Mouse (Mus musculus) bone marrow macrophage, adult 2 months (primary cell): ENCODE data around the gene Manea. TPM values are rescaled to one million over a fixed set of nuclear protein-coding genes. Genes with fewer than 3 reads are reported as not detected.

Experiments
- H3K27ac ChIP-seq: 2 replicates; pipeline ENCODE4 v1.5.1; 2012; ENCODE audit warnings: low read depth, low read length; ENCODE audit not compliant: insufficient read depth
- H3K4me1 ChIP-seq: 2 replicates; pipeline ENCODE4 v1.6.1; 2012; ENCODE audit warnings: low read length; ENCODE audit not compliant: control insufficient read depth, insufficient read depth
- H3K4me3 ChIP-seq: 2 replicates; pipeline ENCODE4 v1.5.1; 2012; ENCODE audit warnings: mild to moderate bottlenecking, low read length, moderate library complexity; ENCODE audit not compliant: insufficient read depth
- CTCF ChIP-seq: IDR thresholded peaks from 2 replicates; pipeline ENCODE4 v1.5.1; 2012; ENCODE audit warnings: low read depth, mild to moderate bottlenecking, low read length, moderate library complexity
- POLR2A ChIP-seq: IDR thresholded peaks from 2 replicates; pipeline ENCODE4 v1.6.1; 2012; ENCODE audit warnings: mild to moderate bottlenecking, low read depth, low read length, borderline replicate concordance
- polyA plus RNA-seq: library from polyadenylated mRNA; stranded (reverse); fragments of >200 nt; gene quantifications from 2 replicates; pipeline ENCODE4 v1.2.4, GENCODE M21; 2012; ENCODE audit not compliant: missing spikeins, insufficient read depth, insufficient read length

The Manea gene
- polyA plus RNA-seq, 1 experiment = 16.4 TPM

- Histone ChIP-seq H3K27ac (no peak overlapping the region), H3K4me1 (no peaks in the 10 kb centered on the region), H3K4me3 (no peak overlapping the region)
- TF ChIP-seq CTCF (no peak), POLR2A (no peak)
Measured at GRCm38 (mm10) chr4:26277112-26277716, 69.5 kb downstream of the Manea start.

- TF ChIP-seq CTCF (no peak), POLR2A (no peak)
- Histone ChIP-seq H3K27ac (no peak overlapping the region), H3K4me3 (no peak overlapping the region), H3K4me1 (no peaks in the 10 kb centered on the region)
Measured at GRCm38 (mm10) chr4:26276264-26276663, 70.4 kb downstream of the Manea start.

GRCm38 (mm10) chr4:26275769-26276168 is 70.9 kb downstream of the Manea start:
- H3K27ac ChIP-seq = no peak overlapping the region
- TF ChIP-seq CTCF (no peak), POLR2A (no peak)
- no peak overlapping the region for H3K4me3 ChIP-seq
- H3K4me1 ChIP-seq = no peaks in the 10 kb centered on the region
